Mouse (Mus musculus): ENCODE results near the gene Gm17334.

GRCm38 (mm10) chr11:53809354-53809753, 36.4 kb upstream of the Gm17334 start:
- no peak for TF ChIP-seq POLR2A (IDR thresholded peaks at IDR 0.05; ENCODE audit: low read depth, low read length)
- TF ChIP-seq CTCF (IDR thresholded peaks at IDR 0.05; ENCODE audit: borderline replicate concordance, insufficient read depth, low read length) = no peak
